Mouse (Mus musculus) testis, adult 2 months (tissue): ENCODE data around the gene Ap2a2.

Source experiments
- CTCF ChIP-seq: fragments of 200-500 bp; IDR thresholded peaks from 2 replicates; pipeline ENCODE4 v1.5.1; 2012; ENCODE audit warnings: low read depth, mild to moderate bottlenecking, inconsistent platforms, low read length, moderate library complexity; ENCODE audit not compliant: control insufficient read depth, insufficient read depth, insufficient replicate concordance
- POLR2A ChIP-seq: fragments of 200-500 bp; IDR thresholded peaks from 2 replicates; pipeline ENCODE4 v1.6.1; 2012; ENCODE audit warnings: low read depth, mild to moderate bottlenecking, inconsistent platforms, low read length, moderate library complexity; ENCODE audit not compliant: control insufficient read depth

- TF ChIP-seq CTCF: no peak
- no peak for TF ChIP-seq POLR2A
Measured at GRCm38 (mm10) chr7:141558946-141559345, 3.0 kb upstream of the Ap2a2 start.
